Mouse (Mus musculus) spleen, adult 2 months (tissue): ENCODE results near the gene Tnfrsf1a.

Experiments
- CTCF ChIP-seq: fragments of 200-500 bp; IDR thresholded peaks from 2 replicates; pipeline ENCODE4 v1.5.1; 2011; ENCODE audit warnings: mild to moderate bottlenecking, inconsistent platforms; ENCODE audit not compliant: insufficient read depth, insufficient read length, insufficient replicate concordance; ENCODE audit errors: extremely low read depth
- POLR2A ChIP-seq: fragments of 200-500 bp; IDR thresholded peaks from 2 replicates; pipeline ENCODE4 v1.6.1; 2011; ENCODE audit warnings: low read depth, low read length, inconsistent platforms

GRCm38 (mm10) chr6:125308921-125309320, 40.2 kb upstream of the Tnfrsf1a start:
- TF ChIP-seq CTCF, result no peak
- no peak for TF ChIP-seq POLR2A
